Mouse (Mus musculus) bone marrow macrophage, adult 2 months (primary cell): ENCODE results near the gene Bcl11b.

Experiments used
- CTCF ChIP-seq: IDR thresholded peaks from 2 replicates; pipeline ENCODE4 v1.5.1; 2012; ENCODE audit warnings: low read depth, mild to moderate bottlenecking, low read length, moderate library complexity
- POLR2A ChIP-seq: IDR thresholded peaks from 2 replicates; pipeline ENCODE4 v1.6.1; 2012; ENCODE audit warnings: mild to moderate bottlenecking, low read depth, low read length, borderline replicate concordance

DNA sequence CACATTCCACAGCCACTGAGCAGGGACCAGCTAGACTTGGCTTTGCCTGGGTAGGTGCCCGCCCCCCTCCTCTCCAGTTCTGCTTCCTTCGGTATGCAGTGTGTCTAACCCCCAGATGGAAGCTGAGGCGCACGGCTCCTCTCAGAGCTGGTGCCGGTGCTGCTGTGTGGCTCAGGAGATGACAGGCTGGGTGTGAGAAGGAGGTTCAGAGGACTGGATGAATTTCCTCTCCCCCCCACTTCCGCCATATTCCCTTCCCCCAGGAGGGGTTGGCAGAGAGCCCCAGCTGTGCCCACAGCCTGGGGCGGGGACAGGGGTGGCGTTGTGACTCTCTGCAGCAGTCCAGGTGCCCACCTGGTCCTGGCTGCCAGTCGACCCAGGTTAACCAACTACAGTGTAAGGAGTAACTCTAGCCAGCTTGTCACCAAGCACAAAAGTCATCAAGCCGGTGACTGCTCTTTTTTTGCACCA is 75.4 kb downstream of the Bcl11b start:
- TF ChIP-seq CTCF (no peak), POLR2A (no peak)
